Mouse (Mus musculus) limb, embryonic 11.5 days (tissue): ENCODE results near the gene Hist1h2ap. TPM values are rescaled to one million over a fixed set of nuclear protein-coding genes. Genes with fewer than 3 reads are reported as not detected.
"Not testable (repeated sequence)": the region's sequence is repeated elsewhere in the genome, so short reads cannot be mapped to it uniquely, and the experiment has no call there.

ENCODE experiments used
- ATAC-seq: fragments of 200-750 bp; cut with Nextera tagmentation; 2 replicates; pipeline ENCODE4 v1.8.0; 2017; ENCODE audit warnings: low read depth; ENCODE audit not compliant: insufficient number of reproducible peaks, low FRiP score, low TSS enrichment
- DNase-seq: peaks from one replicate; pipeline ENCODE4 v3.0.0-alpha.2; 2015; ENCODE audit warnings: low spot score
- H3K27ac ChIP-seq: fragments of 300-500 bp; sonication (generic); replicated peaks from 2 replicates; pipeline ENCODE4 v1.5.1; 2014; ENCODE audit warnings: low read depth, mild to moderate bottlenecking, low read length
- H3K27me3 ChIP-seq: fragments of 300-500 bp; sonication (generic); 2 replicates; pipeline ENCODE4 v1.6.1; 2014; ENCODE audit warnings: mild to moderate bottlenecking, low read length, mixed read lengths; ENCODE audit not compliant: control insufficient read depth, insufficient read depth
- H3K36me3 ChIP-seq: fragments of 300-500 bp; sonication (generic); 2 replicates; pipeline ENCODE4 v1.6.1; 2014; ENCODE audit warnings: mild to moderate bottlenecking, low read length, moderate library complexity, mixed read lengths; ENCODE audit not compliant: control insufficient read depth, insufficient read depth
- H3K4me1 ChIP-seq: fragments of 300-500 bp; sonication (generic); 2 replicates; pipeline ENCODE4 v1.6.1; 2014; ENCODE audit warnings: low read length, mixed read lengths; ENCODE audit not compliant: control insufficient read depth, insufficient read depth
- H3K4me2 ChIP-seq: fragments of 300-500 bp; sonication (generic); 2 replicates; pipeline ENCODE4 v1.6.1; 2014; ENCODE audit warnings: low read depth, mild to moderate bottlenecking, moderate library complexity; ENCODE audit not compliant: severe bottlenecking
- H3K4me3 ChIP-seq: fragments of 300-500 bp; sonication (generic); 2 replicates; pipeline ENCODE4 v1.5.1; 2014; ENCODE audit warnings: low read depth, low read length
- H3K9ac ChIP-seq: fragments of 300-500 bp; sonication (generic); 2 replicates; pipeline ENCODE4 v1.6.1; 2014; ENCODE audit warnings: mild to moderate bottlenecking, low read length
- H3K9me3 ChIP-seq: fragments of 300-500 bp; sonication (generic); 2 replicates; pipeline ENCODE4 v1.6.1; 2016; ENCODE audit warnings: low read length; ENCODE audit not compliant: control insufficient read depth
- WGBS: fragments of 180-500 bp; shearing (Covaris S2); extraction: QIAGEN DNeasy Blood & Tissue Kit; methylation state at CpG from one replicate; pipeline ENCODE4 v1.1.7; 2014; 5-methylcytosine and 5-hydroxymethylcytosine counted together
- polyA plus RNA-seq: library from polyadenylated mRNA; unstranded; fragments of >200 nt; fragmentation: Nextera tagmentation; extraction: Ambion mirVana; gene quantifications from 2 replicates; pipeline ENCODE4 v1.2.1, GENCODE M21; 2014

Gene Hist1h2ap
- polyA plus RNA-seq, 1 experiment from 2014 or later: 6,662 TPM

DNA sequence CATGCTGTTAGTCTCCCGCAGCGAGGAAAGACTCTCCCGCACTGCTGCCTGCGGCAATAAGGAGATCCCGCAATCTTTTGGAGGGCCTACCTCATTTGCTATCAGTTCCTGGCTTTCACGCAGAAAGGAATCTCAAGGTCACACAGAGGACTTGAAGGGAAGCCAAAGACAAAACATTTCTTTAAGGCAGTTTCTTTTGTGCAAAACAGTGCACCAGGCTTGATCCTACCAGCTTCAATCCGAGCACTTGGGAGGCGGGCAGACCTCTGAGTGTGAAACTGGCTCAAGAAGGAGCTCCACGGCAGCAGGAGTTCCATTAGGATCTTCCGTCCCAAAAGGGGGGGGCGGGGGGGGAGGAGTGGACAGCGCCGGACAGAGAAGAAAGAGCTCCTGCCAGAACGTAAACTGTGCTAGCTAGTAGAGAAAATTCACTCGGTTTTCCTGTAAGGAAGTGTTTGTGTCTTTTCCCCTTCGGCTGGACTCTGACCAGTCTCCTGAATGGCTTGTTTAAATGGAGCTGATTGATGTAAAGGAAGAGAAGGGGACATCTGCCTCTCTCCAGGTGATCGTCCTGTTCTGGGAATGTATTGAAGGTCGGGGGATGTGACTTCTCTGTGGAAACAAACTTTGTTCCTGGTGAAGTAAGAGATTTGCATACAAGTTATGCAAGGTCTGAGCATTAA lies 42.6 kb downstream of the Hist1h2ap start:
- Histone ChIP-seq H3K36me3 (no peaks in the 10 kb centered on the region), H3K9me3 (no peaks in the 10 kb centered on the region), H3K9ac (0 out of 2 replicates have a peak overlapping the region, but pooled peaks have one; percentile 3), H3K4me3 (no peak overlapping the region), H3K27ac (no peak overlapping the region), H3K4me2 (peak overlapping the region; percentile 8; the same call in 1 of the 2 replicates), H3K27me3 (no peaks in the 10 kb centered on the region), H3K4me1 (0 out of 2 replicates have a peak, but pooled peaks cover 2% of the 10 kb centered on the region)
- ATAC-seq (no peak), DNase-seq (peak; percentile 38)
- 10% methylated on average over 18 of the region's 18 CpGs for WGBS

DNA sequence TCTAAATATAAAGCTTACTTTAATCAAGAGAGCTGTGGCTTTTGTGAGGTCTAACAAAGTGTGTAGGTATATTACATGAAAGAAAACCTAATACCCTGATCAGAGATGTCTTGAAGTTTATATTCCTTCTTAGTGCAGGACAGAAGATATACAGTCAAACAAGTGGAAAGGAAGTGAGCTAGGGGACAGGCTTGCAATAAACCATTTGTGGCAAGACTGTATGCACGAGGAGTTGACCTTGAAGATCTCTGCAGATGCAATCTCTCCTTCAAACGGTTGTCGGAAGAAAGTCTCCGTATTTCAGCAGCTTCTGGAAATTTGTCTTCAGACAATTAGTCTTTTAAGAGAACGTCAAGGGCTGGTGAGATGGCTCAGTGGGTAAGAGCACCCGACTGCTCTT lies 43.4 kb downstream of the Hist1h2ap start:
- no peak for DNase-seq
- no peaks in the 10 kb centered on the region for H3K27me3 ChIP-seq
- no peak for ATAC-seq

DNA sequence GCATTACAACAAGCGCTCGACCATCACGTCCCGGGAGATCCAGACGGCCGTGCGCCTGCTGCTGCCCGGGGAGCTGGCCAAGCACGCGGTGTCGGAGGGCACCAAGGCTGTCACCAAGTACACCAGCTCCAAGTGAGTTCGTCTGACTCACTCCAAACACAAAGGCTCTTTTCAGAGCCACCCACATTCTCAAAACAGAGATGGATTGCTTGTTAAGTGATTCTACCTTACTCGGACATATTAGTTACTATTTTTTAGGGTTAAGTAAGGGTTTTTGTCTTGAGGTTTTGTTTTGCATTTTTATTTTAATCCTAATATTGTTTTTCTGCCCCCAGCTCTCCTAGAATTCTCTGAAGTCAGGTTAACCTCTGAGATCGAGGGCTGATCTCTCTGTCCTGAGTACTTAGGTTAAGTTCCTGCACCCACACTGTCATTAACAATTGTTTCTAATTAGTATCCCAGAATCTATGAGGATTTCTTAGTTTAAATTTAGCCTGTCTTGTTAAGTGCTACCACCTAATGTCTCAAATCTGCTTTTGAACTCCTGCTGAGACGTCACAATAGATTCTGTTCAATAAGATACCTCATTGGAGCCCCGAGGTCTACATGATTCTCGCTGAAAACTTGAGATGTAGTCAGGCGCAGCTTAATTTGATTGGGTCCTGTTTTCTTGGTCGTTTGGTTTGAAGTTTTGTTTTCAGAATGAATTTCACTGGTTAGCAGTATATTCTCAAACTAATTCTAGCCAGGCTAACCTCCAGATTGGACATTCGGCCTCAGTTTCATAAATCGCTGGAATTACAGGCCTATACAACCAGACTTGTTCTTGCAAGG lies 45.3 kb downstream of the Hist1h2ap start:
- peaks cover 8% of the 10 kb centered on the region; the same call in 1 of the 2 replicates for H3K4me1 ChIP-seq
- WGBS: 17% methylated on average over 14 of the region's 21 CpGs
- peak overlapping the region; percentile 52 for H3K9ac ChIP-seq
- peak overlapping the region; percentile 15; the same call in 1 of the 2 replicates for H3K4me3 ChIP-seq
- no peaks in the 10 kb centered on the region for H3K27me3 ChIP-seq
- no peaks in the 10 kb centered on the region for H3K36me3 ChIP-seq
- DNase-seq (peak; percentile 54), ATAC-seq (no peak)
- H3K9me3 ChIP-seq: no peaks in the 10 kb centered on the region
- peak overlapping the region; percentile 45 for H3K4me2 ChIP-seq
- H3K27ac ChIP-seq: peak overlapping the region; percentile 93

More for the DNA sequence above, 43.4 kb downstream of the Hist1h2ap start:
- no peak overlapping the region for H3K9ac ChIP-seq
- H3K4me3 ChIP-seq: no peak overlapping the region
- WGBS: 53% methylated on average over 6 of the region's 6 CpGs
- 0 out of 2 replicates have a peak, but pooled peaks cover 2% of the 10 kb centered on the region for H3K4me1 ChIP-seq
- no peaks in the 10 kb centered on the region for H3K36me3 ChIP-seq
- H3K4me2 ChIP-seq: no peak overlapping the region
- H3K9me3 ChIP-seq: no peaks in the 10 kb centered on the region
- H3K27ac ChIP-seq: no peak overlapping the region

DNA sequence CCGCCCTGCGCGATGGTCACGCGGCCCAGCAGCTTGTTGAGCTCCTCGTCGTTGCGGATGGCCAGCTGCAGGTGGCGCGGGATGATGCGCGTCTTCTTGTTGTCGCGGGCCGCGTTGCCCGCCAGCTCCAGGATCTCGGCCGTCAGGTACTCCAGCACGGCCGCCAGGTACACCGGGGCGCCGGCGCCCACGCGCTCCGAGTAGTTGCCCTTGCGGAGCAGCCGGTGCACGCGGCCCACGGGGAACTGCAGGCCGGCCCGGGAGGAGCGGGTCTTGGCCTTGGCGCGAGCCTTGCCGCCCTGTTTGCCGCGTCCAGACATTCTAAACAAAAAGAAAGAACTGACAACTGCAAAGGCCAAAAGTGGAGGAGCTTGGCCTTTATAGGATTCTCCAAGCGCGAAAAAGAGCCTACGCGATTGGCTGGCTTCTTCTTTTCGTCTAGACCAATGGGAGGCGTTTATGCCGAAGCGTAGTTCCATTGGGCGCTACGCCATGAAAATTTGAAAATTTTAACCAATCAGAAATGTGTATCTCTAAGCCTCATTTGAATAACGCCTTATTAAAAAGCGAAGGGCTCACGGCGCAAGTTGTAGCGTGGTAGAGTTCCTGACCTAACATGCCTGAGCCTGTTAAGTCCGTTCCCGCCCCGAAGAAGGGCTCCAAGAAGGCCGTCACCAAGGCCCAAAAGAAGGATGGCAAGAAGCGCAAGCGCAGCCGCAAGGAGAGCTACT lies 46.2 kb downstream of the Hist1h2ap start, which contains the start of the genes Hist1h2an and Hist1h2bp:
Gene Hist1h2an, minus strand, starts transcription at position 320 of the 731 bp plus-strand sequence.
Gene Hist1h2bp, plus strand, starts transcription at position 563 of the 731 bp plus-strand sequence.
- DNase-seq: peak; percentile 92
- not testable (repeated sequence) for H3K9me3 ChIP-seq, H3K4me1 ChIP-seq, H3K36me3 ChIP-seq, H3K27me3 ChIP-seq
- under 1% methylated on average over 32 of the region's 63 CpGs for WGBS
- Histone ChIP-seq H3K9ac (peak within 1 kb of the TSS; percentile 63), H3K27ac (peak within 1 kb of the TSS; percentile 93), H3K4me3 (peak within 1 kb of the TSS; percentile 28), H3K4me2 (peak within 1 kb of the TSS; percentile 45)
- peak; percentile 95 for ATAC-seq

DNA sequence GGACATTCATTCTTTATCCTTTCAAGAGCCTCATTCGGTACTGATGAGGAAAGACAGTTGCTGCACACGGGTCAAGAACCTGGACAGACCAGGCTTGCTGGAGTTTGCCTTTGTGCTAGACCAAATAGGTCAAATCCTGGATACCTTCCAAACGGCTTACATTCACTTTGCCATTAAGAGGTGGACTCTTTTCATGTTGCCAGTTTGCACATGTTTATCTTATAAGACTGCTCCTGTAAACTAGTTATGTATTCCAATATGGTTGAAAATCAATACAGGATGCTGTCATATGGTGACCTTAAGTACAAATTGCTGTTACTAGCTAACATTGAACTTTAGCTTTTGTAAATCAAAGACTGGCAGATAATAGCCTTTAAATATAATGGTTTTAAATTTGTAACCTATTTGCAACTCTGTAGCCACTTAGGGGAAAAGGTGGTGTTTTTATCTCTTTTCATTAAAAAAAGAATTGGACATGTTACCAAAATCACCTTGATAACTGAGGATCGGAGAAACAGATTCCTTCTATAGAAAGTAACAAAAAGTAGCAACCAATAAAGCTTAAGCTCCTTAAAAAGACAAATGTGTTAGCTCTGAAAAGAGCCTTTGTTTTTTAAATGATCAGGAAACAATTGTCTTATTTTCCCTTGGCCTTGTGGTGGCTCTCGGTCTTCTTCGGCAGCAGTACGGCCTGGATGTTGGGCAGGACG lies 47.0 kb downstream of the Hist1h2ap start:
- H3K36me3 ChIP-seq: no peaks in the 10 kb centered on the region
- H3K9ac ChIP-seq: peak overlapping the region; percentile 63
- H3K4me2 ChIP-seq: peak overlapping the region; percentile 42
- peak overlapping the region; percentile 93 for H3K27ac ChIP-seq
- H3K27me3 ChIP-seq: no peaks in the 10 kb centered on the region
- H3K9me3 ChIP-seq: no peaks in the 10 kb centered on the region
- peaks cover 8% of the 10 kb centered on the region; the same call in 1 of the 2 replicates for H3K4me1 ChIP-seq
- peak overlapping the region; percentile 28 for H3K4me3 ChIP-seq
- DNase-seq (peak; percentile 69), ATAC-seq (no peak)
- WGBS: 7% methylated on average over 8 of the region's 8 CpGs

GRCm38 (mm10) chr13:21784311-21784710 lies 49.0 kb downstream of the Hist1h2ap start:
- Histone ChIP-seq H3K27ac (peak overlapping the region; percentile 89), H3K9ac (peak overlapping the region; percentile 35), H3K4me3 (no peak overlapping the region), H3K9me3 (no peaks in the 10 kb centered on the region), H3K4me2 (peak overlapping the region; percentile 50), H3K36me3 (no peaks in the 10 kb centered on the region), H3K4me1 (peaks cover 8% of the 10 kb centered on the region; the same call in 1 of the 2 replicates), H3K27me3 (no peaks in the 10 kb centered on the region)
- ATAC-seq (no peak), DNase-seq (peak; percentile 27)
- 27% methylated on average over 6 of the region's 6 CpGs for WGBS

DNA sequence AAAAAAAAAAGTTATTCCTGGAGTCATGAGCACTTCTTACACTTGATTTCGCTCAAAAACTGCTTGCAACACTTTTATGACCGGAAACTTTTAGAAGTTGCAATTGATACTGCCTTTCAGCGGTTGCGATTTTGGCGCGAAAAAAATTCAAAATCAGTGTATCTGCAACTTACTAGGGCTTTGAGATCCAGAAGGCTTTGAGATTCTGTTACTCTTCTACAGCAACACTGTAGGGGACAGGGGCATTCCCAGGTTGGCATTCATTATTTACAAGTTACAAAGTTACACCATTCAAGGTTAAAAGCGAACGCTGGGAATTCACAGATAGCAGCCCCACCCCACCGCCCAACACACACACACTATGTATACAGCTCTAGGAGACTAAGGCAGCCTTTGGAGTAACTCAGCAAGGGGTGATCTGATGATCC lies 49.6 kb downstream of the Hist1h2ap start:
- no peak for ATAC-seq
- peak overlapping the region; percentile 50 for H3K4me2 ChIP-seq

More for the DNA sequence above, 49.6 kb downstream of the Hist1h2ap start:
- Histone ChIP-seq H3K27me3 (no peaks in the 10 kb centered on the region), H3K4me3 (peak overlapping the region; percentile 36), H3K9me3 (no peaks in the 10 kb centered on the region), H3K9ac (peak overlapping the region; percentile 35), H3K4me1 (peaks cover 8% of the 10 kb centered on the region; the same call in 1 of the 2 replicates), H3K36me3 (no peaks in the 10 kb centered on the region), H3K27ac (peak overlapping the region; percentile 89)
- 3% methylated on average over 9 of the region's 9 CpGs for WGBS
- peak; percentile 65 for DNase-seq
